Mouse (Mus musculus) liver, postnatal 0 days (tissue): Measurements from ENCODE around the gene BC052040.

ENCODE experiments used
- CTCF ChIP-seq: sonication (generic); IDR thresholded peaks from 2 replicates; pipeline ENCODE4 v1.5.1; 2016; ENCODE audit warnings: antibody characterized with exemption, low read depth
- EP300 ChIP-seq: IDR thresholded peaks from 2 replicates; pipeline ENCODE4 v1.6.1; 2016; ENCODE audit warnings: antibody characterized with exemption, low read depth, mild to moderate bottlenecking

GRCm38 (mm10) chr2:115538691-115539283 is 42.7 kb upstream of the BC052040 start:
- TF ChIP-seq CTCF (no peak), EP300 (no peak)
